Mouse (Mus musculus): Measurements from ENCODE around the gene S1pr3. TPM values are rescaled to one million over a fixed set of nuclear protein-coding genes. Genes with fewer than 3 reads are reported as not detected.

S1pr3 gene
- polyA plus RNA-seq, 1 experiment, result 3.9 TPM

DNA sequence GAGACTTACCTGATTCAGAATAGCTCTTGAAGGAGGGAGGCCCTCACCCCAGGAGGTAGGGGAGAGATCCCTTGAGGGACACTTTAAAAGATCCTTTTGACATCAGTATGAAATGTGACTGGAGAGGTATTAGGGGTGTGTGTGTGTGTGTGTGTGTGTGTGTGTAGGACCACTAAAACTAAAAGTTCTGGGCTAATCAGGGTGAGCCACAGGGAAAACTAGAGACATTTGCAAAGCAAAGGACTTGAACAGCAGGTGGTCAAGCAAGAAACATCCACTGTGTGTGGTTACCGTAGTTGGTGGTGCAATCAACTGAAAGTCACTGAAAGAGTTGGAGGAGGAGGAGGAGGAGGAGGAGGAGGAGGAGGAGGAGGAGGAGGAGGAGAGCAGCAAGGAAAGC lies 16.2 kb upstream of the S1pr3 start:
- Histone ChIP-seq H3K27ac (ENCODE audit: control insufficient read depth, insufficient read depth, low read depth, low read length, poor library complexity) (no peak overlapping the region), H3K4me1 (ENCODE audit: control insufficient read depth, insufficient read depth, low read length) (peaks cover 3% of the 10 kb centered on the region), H3K4me3 (replicated peaks; ENCODE audit: control insufficient read depth, low read depth, low read length) (no peak overlapping the region)
- TF ChIP-seq POLR2A (IDR thresholded peaks at IDR 0.05; ENCODE audit: borderline replicate concordance, control insufficient read depth, low read depth, low read length) (no peak), CTCF (IDR thresholded peaks at IDR 0.05; ENCODE audit: control insufficient read depth, insufficient read depth, low read length) (no peak)
- WGBS, result 17% methylated on average over 1 of the region's 1 CpGs

GRCm38 (mm10) chr13:51397861-51398260 lies 10.6 kb upstream of the S1pr3 start:
- WGBS, result 31% methylated on average over 6 of the region's 6 CpGs
- H3K4me1 ChIP-seq (ENCODE audit: control insufficient read depth, insufficient read depth, low read length), result peaks cover 4% of the 10 kb centered on the region

GRCm38 (mm10) chr13:51399562-51399961 lies 8.9 kb upstream of the S1pr3 start:
- H3K4me3 ChIP-seq (replicated peaks; ENCODE audit: control insufficient read depth, low read depth, low read length), result no peak overlapping the region
- TF ChIP-seq POLR2A (IDR thresholded peaks at IDR 0.05; ENCODE audit: borderline replicate concordance, control insufficient read depth, low read depth, low read length) (no peak), CTCF (IDR thresholded peaks at IDR 0.05; ENCODE audit: control insufficient read depth, insufficient read depth, low read length) (no peak)
- WGBS, result 82% methylated on average over 3 of the region's 3 CpGs

More at GRCm38 (mm10) chr13:51397861-51398260, 10.6 kb upstream of the S1pr3 start:
- no peak overlapping the region for H3K27ac ChIP-seq (ENCODE audit: control insufficient read depth, insufficient read depth, low read depth, low read length, poor library complexity)
- no peak for TF ChIP-seq POLR2A (IDR thresholded peaks at IDR 0.05; ENCODE audit: borderline replicate concordance, control insufficient read depth, low read depth, low read length)
- no peak for TF ChIP-seq CTCF (IDR thresholded peaks at IDR 0.05; ENCODE audit: control insufficient read depth, insufficient read depth, low read length)
- H3K4me3 ChIP-seq (replicated peaks; ENCODE audit: control insufficient read depth, low read depth, low read length), result no peak overlapping the region

GRCm38 (mm10) chr13:51400186-51400719 lies 8.2 kb upstream of the S1pr3 start:
- Histone ChIP-seq H3K4me3 (replicated peaks; ENCODE audit: control insufficient read depth, low read depth, low read length) (peak overlapping the region; percentile 1), H3K4me1 (ENCODE audit: control insufficient read depth, insufficient read depth, low read length) (peaks cover 4% of the 10 kb centered on the region), H3K27ac (ENCODE audit: control insufficient read depth, insufficient read depth, low read depth, low read length, poor library complexity) (peak overlapping the region; percentile 1; the same call in 1 of the 2 replicates)
- WGBS, result 18% methylated on average over 14 of the region's 14 CpGs
- TF ChIP-seq CTCF (IDR thresholded peaks at IDR 0.05; ENCODE audit: control insufficient read depth, insufficient read depth, low read length) (no peak), POLR2A (IDR thresholded peaks at IDR 0.05; ENCODE audit: borderline replicate concordance, control insufficient read depth, low read depth, low read length) (no peak)

More at GRCm38 (mm10) chr13:51399562-51399961, 8.9 kb upstream of the S1pr3 start:
- H3K4me1 ChIP-seq (ENCODE audit: control insufficient read depth, insufficient read depth, low read length), result peaks cover 4% of the 10 kb centered on the region
- no peak overlapping the region for H3K27ac ChIP-seq (ENCODE audit: control insufficient read depth, insufficient read depth, low read depth, low read length, poor library complexity)

DNA sequence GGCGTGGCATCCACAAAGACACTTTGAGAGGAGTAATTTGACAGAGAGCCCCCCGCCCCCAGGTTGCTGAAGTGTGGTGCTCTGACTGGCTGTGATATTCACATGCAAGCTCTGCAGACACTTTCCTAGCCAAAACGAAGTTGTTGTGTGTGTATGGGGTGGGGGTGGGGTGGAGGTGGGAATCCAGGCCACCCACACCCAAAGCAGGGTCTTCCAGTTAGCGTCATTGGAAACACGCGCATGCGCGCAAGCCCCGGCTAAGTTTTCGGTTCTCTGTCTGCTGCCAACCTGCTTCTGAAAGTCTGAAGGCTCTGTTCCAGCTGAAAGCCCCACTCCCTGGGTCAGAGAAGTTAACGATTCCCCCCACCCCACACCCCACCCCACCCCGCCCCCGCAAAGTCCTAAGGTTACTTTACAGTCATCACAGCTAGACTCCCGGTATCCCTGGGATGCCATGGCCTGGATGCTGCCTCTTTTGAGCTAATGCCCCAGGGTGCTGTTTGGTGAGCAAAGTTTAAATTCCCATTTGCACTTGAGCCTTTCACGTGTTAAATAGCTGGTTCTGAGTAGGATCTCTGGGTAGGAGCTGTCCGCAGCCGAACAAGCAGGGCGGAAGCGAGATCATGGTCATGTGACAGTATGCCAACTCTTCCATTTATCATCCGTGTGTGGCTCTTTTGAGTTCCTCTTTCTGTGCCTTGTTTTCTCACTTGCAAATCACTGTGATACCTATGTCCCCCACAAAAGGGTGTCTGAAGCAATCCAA lies 7.5 kb upstream of the S1pr3 start:
- H3K27ac ChIP-seq (ENCODE audit: control insufficient read depth, insufficient read depth, low read depth, low read length, poor library complexity), result peak overlapping the region; percentile 54
- peak overlapping the region; percentile 38 for H3K4me3 ChIP-seq (replicated peaks; ENCODE audit: control insufficient read depth, low read depth, low read length)
- TF ChIP-seq CTCF (IDR thresholded peaks at IDR 0.05; ENCODE audit: control insufficient read depth, insufficient read depth, low read length), result no peak
- TF ChIP-seq POLR2A (IDR thresholded peaks at IDR 0.05; ENCODE audit: borderline replicate concordance, control insufficient read depth, low read depth, low read length), result no peak
- H3K4me1 ChIP-seq (ENCODE audit: control insufficient read depth, insufficient read depth, low read length), result peaks cover 9% of the 10 kb centered on the region
- 4% methylated on average over 20 of the region's 20 CpGs for WGBS

GRCm38 (mm10) chr13:51404566-51404965 lies 3.9 kb upstream of the S1pr3 start:
- TF ChIP-seq CTCF (IDR thresholded peaks at IDR 0.05; ENCODE audit: control insufficient read depth, insufficient read depth, low read length) (no peak), POLR2A (IDR thresholded peaks at IDR 0.05; ENCODE audit: borderline replicate concordance, control insufficient read depth, low read depth, low read length) (no peak)
- peaks cover 7% of the 10 kb centered on the region for H3K4me1 ChIP-seq (ENCODE audit: control insufficient read depth, insufficient read depth, low read length)
- H3K4me3 ChIP-seq (replicated peaks; ENCODE audit: control insufficient read depth, low read depth, low read length), result no peak overlapping the region
- H3K27ac ChIP-seq (ENCODE audit: control insufficient read depth, insufficient read depth, low read depth, low read length, poor library complexity), result no peak overlapping the region
- WGBS, result 48% methylated on average over 4 of the region's 4 CpGs

GRCm38 (mm10) chr13:51405731-51406320 lies 2.6 kb upstream of the S1pr3 start:
- 37% methylated on average over 13 of the region's 13 CpGs for WGBS

DNA sequence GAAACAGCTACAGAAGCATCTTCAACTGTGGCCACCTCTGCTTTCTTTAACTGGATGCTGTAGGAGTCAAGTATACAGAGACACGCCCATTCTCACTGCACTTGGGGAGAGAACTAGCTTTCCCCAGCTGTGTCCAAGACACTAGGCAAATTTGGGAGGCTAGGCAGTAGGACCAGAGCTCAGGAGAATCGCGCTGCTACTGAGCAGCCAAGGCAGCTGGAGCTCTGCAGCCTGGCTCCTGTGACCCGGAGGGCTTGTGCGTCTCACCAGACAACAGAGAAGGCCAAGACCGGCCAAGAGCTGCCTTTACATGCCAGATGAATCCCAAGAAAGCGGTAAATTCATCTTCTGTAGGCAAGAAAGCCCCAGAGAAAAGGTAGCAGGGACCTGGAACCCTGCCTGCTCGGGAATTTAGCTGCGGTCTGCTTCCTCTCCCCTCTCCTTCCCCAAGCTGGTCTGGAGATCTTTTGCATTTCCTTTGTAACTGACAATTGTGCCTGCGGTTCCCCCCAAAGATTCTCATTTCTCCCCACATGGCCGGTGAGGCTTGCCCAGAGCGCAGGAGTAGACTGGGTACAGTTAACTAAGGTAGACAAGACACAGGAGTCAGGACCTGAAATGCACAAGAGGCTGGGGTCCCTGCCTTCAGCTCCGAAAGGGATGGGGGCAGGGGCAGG lies 760 bp upstream of the S1pr3 start:
- H3K4me3 ChIP-seq (replicated peaks; ENCODE audit: control insufficient read depth, low read depth, low read length), result no peak overlapping the region
- TF ChIP-seq CTCF (IDR thresholded peaks at IDR 0.05; ENCODE audit: control insufficient read depth, insufficient read depth, low read length) (no peak), POLR2A (IDR thresholded peaks at IDR 0.05; ENCODE audit: borderline replicate concordance, control insufficient read depth, low read depth, low read length) (no peak)
- WGBS, result 12% methylated on average over 13 of the region's 13 CpGs

More at GRCm38 (mm10) chr13:51405731-51406320, 2.6 kb upstream of the S1pr3 start:
- Histone ChIP-seq H3K4me3 (replicated peaks; ENCODE audit: control insufficient read depth, low read depth, low read length) (no peak overlapping the region), H3K27ac (ENCODE audit: control insufficient read depth, insufficient read depth, low read depth, low read length, poor library complexity) (no peak overlapping the region), H3K4me1 (ENCODE audit: control insufficient read depth, insufficient read depth, low read length) (peaks cover 7% of the 10 kb centered on the region)
- TF ChIP-seq POLR2A (IDR thresholded peaks at IDR 0.05; ENCODE audit: borderline replicate concordance, control insufficient read depth, low read depth, low read length), result no peak
- no peak for TF ChIP-seq CTCF (IDR thresholded peaks at IDR 0.05; ENCODE audit: control insufficient read depth, insufficient read depth, low read length)

More for the DNA sequence above, 760 bp upstream of the S1pr3 start:
- no peak overlapping the region for H3K27ac ChIP-seq (ENCODE audit: control insufficient read depth, insufficient read depth, low read depth, low read length, poor library complexity)
- peaks cover 7% of the 10 kb centered on the region for H3K4me1 ChIP-seq (ENCODE audit: control insufficient read depth, insufficient read depth, low read length)
